Mouse (Mus musculus) heart, postnatal 14 days (tissue): Measurements from ENCODE around the gene Brsk2. TPM values are rescaled to one million over a fixed set of nuclear protein-coding genes. Genes with fewer than 3 reads are reported as not detected.
A peak's percentile ranks its signal among the peaks of the same experiment; 100 is the strongest.
"Not testable (repeated sequence)": the region's sequence is repeated elsewhere in the genome, so short reads cannot be mapped to it uniquely, and the experiment has no call there.

Source experiments
- DNase-seq, 2 experiments: peaks; one replicate each; pipeline ENCODE4 v3.0.0; 2021 to 2022
- intact Hi-C: fragments of 180-260 bp; cut with DNase I; formaldehyde crosslinking; loops from one replicate; pipeline ENCODE4 v1.15.1; 2025
- long read RNA-seq, 2 experiments: library from polyadenylated mRNA; stranded (forward); transcript quantifications; one replicate each; pipeline ENCODE4 v2.0.0; 2021
- total RNA-seq, 2 experiments: library from RNA; stranded (reverse); gene quantifications; 2 replicates each; pipeline ENCODE4 v1.2.3; 2021

Gene Brsk2
- total RNA-seq = under 1 TPM; 0.12 to 0.46 TPM
- long read RNA-seq, experiment 1 = 0 reads
- long read RNA-seq, experiment 2 = 0 reads

GRCm38 (mm10) chr7:141948906-141949798 lies at the start of gene Brsk2:
Gene Brsk2, plus strand, starts transcription at chr7:141949751.
- intact Hi-C loops = no loop called here

DNA sequence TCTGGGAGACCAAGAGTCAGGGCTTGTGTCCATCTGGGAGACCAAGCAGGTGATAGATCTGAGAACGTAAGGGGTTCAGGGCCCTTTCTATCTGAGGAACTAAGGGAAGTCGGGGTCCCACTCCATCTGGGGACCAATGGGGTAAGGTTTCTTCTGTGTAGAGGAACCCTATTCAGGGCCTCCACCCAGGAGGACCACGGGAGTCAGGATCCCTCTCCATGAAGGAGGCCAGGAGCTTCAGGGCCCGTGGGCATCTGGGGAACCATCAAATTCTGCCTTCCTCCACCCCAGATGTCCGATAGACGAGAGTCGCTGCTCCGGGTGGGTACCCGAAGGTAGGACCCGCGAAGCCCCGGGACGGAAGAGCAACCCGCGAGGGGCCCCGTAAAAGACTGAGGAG lies 47.7 kb upstream of the Brsk2 start:
- DNase-seq = no peak
- intact Hi-C loops = no loop called here

More at GRCm38 (mm10) chr7:141948906-141949798, at the start of gene Brsk2:
- DNase-seq = peak; percentile 94 to 96

DNA sequence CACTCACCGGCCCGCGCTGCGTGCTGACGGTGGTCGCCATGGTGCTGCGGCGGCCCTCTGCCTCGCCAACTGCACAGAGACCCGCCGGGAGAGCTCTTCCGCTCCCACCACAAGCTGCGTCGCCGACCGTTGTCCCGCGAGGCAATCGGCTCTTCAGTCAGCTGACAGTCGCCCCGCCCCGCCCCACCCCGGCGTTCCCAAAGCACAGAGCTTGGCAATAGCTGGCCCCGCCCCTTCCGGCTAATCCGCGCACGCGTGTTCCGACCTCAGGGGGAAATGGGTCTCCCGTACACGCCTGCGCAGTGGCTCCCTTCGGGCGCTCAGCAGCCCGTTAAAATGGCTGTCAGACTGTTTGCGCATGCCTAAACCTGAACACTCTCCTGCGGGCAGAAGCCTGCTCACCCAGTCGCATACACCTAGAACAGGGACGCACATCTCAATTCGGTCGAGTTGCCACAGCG lies 47.3 kb upstream of the Brsk2 start:
- peak; percentile 100 for DNase-seq
- intact Hi-C loops = no loop called here

GRCm38 (mm10) chr7:141902791-141903190 lies 46.8 kb upstream of the Brsk2 start:
- intact Hi-C loops = no loop called here
- DNase-seq = no peak

GRCm38 (mm10) chr7:141908591-141908990 lies 41.0 kb upstream of the Brsk2 start:
- no peak for DNase-seq
- intact Hi-C loops = no loop called here

DNA sequence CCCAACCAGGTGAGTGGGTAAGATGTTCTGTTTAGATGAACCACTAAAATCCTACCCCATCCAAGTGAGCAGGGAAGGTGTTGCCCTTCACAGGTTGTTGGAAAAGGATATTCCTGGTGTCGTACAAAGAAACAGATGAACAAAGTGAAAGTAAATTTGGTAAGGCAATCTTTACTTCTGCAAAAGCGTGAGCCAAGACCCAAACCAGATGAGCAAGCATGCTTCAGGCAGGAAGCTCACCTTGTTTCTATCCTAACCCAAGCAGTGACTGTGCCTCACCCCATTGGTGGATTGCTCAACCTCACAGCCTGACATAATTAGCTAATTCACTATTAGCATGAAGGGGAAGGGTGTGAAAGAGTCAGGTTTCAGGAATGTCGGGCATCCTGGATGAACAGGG lies 38.2 kb upstream of the Brsk2 start:
- no peak for DNase-seq
- intact Hi-C loops = no loop called here

DNA sequence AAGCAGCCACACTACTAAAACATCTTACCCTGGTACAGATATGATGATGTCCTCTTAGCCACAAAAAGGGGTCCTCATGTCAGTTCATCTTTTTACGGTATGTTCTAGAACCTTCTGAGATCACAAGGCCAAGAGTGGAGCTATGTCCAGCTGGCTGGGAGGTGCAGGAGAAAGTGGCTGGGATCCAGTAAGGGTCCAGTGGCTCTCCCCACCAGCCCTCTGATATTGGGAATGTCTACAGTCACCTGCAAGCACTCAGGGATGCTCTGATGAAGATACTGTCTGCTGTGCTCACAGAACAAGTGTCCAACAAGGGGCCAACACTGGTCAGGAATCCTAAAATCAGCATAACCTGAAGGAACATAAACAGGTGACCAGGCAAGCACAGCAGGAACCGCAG lies 31.1 kb upstream of the Brsk2 start, which contains the start of gene Tollip:
TSS of gene Tollip (minus strand) at position 101 of the 400 bp plus-strand sequence.
- intact Hi-C loops = no loop called here
- no peak for DNase-seq

GRCm38 (mm10) chr7:141924121-141924520 lies 25.4 kb upstream of the Brsk2 start:
- DNase-seq, intact Hi-C loops: not testable (repeated sequence)

GRCm38 (mm10) chr7:141924917-141925316 lies 24.6 kb upstream of the Brsk2 start:
- intact Hi-C loops = loop anchor here (1.0 kb wide), 1 partner anchor 169 kb away; no protein-coding TSS in a partner anchor
- peak; percentile 77 to 85 for DNase-seq

GRCm38 (mm10) chr7:141928642-141929041 lies 20.9 kb upstream of the Brsk2 start:
- intact Hi-C loops = no loop called here
- peak in 1 of 2 experiments; percentile 4 for DNase-seq

- no peak for DNase-seq
- intact Hi-C loops = no loop called here
Observed at GRCm38 (mm10) chr7:141934128-141934898, 15.2 kb upstream of the Brsk2 start.

GRCm38 (mm10) chr7:141934951-141935350 lies 14.6 kb upstream of the Brsk2 start:
- no peak for DNase-seq
- intact Hi-C loops = no loop called here

DNA sequence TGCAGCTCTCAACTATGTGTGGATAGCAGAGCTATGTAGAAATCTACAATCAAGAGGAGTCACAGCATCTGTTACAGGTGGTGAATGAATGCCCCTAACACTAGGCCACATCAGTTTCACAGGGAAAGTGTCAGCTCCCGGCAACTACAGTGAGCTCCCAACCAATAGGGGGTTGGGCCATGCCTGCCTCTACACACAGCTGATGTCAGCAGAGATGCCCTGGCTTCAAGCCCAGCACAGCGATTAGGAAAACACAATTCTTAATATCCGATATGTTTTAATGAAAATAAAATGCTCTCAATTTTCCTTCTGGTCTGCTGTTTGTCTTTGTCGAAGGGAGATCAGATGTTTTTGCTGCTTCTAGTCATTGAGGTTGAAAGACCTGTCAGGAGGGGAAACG lies 6.1 kb upstream of the Brsk2 start:
- intact Hi-C loops = no loop called here
- no peak for DNase-seq

DNA sequence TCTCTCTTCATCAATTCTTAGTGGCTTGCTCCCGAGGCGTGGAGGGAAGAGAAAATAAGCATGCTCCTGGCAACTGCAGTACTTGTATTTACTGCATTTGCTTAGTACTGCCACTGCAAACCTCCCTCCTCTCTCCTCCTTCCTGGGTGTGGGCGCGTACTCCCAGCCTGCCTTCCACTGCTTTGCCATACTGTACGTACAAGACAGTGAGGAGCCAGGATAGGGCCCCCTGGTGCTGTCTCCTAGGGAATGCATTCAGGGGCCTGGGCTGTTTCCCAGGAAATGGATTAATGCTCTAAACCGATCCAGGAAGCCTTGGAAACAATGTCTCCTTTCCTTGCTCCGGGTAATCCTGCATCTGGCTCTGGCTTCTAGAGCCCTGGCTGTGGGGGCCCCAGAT lies 3.6 kb upstream of the Brsk2 start:
- no peak for DNase-seq
- intact Hi-C loops = no loop called here

DNA sequence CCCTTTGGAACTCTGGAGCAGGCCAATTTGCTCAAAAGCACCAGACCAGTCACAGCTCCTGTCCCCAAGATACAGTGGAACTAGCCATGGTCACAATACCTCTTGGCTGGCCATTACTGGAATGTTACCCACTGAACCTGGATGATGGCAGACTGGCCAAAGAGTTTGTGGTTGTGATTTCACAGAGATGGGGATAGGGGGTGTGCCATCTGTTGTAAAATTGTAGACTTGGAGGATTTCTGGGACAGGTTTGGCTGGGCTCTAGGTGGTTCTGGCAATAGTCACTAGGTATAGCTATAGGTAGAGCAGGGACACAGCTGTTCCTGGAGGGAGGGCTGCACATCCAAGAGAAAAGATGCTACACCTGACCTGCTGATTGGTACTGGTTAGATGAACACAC lies 2.0 kb upstream of the Brsk2 start:
- intact Hi-C loops = no loop called here
- no peak for DNase-seq

- intact Hi-C loops = no loop called here
Observed at GRCm38 (mm10) chr7:141948045-141948444, 1.5 kb upstream of the Brsk2 start.

DNA sequence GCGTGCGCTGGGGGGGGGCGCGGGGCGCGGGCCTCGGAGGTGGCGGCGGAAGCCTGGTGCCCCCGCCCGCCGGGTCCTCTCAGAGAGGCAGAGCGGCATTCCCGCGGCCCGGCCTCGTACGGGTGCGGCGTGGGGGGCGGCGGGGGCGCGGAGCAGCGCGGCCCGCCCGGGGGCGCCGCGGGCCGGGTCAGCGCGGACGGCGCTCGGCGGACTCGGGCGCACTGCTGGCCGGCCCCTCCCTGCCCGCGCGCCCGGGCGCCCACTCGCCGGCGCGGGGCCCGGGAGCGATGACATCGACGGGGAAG lies 200 bp downstream of the Brsk2 start:
- intact Hi-C loops = no loop called here
- DNase-seq = no peak

More at GRCm38 (mm10) chr7:141948045-141948444, 1.5 kb upstream of the Brsk2 start:
- no peak for DNase-seq

DNA sequence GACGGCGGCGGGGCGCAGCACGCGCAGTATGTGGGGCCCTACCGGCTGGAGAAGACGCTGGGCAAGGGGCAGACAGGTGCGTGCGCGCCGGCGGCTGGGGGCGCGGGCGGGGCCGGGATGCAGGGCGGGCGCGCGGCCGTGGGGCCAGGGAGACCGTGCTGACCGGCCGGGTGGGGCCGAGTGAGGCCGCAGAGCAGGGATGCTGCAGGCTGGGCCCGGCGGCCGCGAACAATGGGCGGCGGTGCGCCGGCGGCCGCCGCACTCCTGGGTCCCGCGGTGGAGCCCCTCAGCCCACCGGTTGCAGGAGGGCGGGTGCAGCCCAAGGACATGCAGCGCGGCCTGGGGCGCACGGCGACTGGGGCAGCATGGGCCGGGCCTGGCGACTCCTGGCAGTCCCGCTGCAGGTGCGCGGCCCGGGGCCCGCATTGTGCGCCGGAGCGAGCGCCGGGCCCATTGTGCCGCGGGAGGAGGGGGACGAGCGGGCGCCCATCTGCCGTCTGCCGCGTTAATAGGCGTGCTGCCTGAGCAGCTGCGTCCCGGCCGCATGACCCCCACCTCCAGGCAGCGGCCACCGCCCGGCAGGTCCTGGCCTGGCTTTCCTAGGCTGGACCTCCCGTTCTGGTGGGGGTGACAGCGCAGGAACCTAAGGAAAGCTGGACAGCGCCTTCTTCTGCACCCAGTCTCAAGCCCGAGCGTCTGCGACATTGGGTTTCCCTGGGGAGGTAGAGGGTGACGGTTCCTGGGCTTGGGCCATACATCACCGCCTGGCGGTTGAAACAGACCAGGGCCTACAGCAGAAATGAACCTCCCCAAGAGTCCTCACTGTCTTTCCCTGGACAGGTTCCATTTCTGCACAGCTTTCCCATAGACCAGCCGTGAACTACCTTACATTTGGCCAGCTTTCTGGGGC lies 808 bp downstream of the Brsk2 start:
- intact Hi-C loops = no loop called here
- no peak for DNase-seq

DNA sequence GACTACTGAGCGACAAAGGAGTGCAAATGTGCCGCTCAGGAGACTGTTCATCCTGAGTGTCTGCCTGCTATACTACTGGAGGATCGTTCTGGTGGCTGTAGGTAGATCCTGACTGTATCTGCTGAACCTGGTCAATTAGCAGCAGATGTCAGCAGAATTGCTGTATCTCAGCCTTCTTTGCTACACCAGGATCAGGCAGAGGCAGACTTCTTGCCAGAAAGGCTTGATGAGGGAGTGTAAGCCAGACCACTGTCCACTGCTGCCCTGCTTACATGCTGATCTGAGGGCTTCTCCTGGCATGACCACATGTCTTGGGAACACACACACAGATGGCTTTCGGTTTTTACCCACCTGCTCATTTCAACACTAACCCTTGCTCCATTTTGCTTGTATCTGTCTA lies 2.3 kb downstream of the Brsk2 start:
- intact Hi-C loops = no loop called here

GRCm38 (mm10) chr7:141952920-141953319 lies 3.4 kb downstream of the Brsk2 start:
- DNase-seq = no peak
- intact Hi-C loops = no loop called here

More for the DNA sequence above, 2.3 kb downstream of the Brsk2 start:
- DNase-seq = no peak
